Comparison of ENCODE assay signal across 9 mouse cellular contexts in genomic region chr9:116366193-116366592, GRCm38 (mm10).
DNase-seq lines count a peak whose midpoint lies in the region; TF ChIP-seq lines count a peak whose summit lies in the region.
"Had no signal": no experiment of that assay in that cellular context is flagged by ENCODE, and none has a peak within 500 bp of the region (broad histone marks: within the 10 kb centered on the region; RNA-seq: fewer than 3 reads in every experiment).

No protein-coding gene starts in this region.

- TF ChIP-seq POLR2A in bone marrow macrophage, adult 2 months (IDR thresholded peaks at IDR 0.05; ENCODE audit: borderline replicate concordance, low read depth, low read length): no peak

- H3K4me1 ChIP-seq in bone marrow macrophage, adult 2 months (ENCODE audit: control insufficient read depth, insufficient read depth, low read length): peaks cover 29% of the 10 kb centered on the region

- H3K4me3 ChIP-seq in bone marrow macrophage, adult 2 months (ENCODE audit: insufficient read depth, low read length): no peak overlapping the region

- H3K27ac ChIP-seq in bone marrow macrophage, adult 2 months (ENCODE audit: insufficient read depth, low read depth, low read length): peak overlapping the region; percentile 59

- no peak for TF ChIP-seq CTCF in bone marrow macrophage, adult 2 months (IDR thresholded peaks at IDR 0.05; ENCODE audit: low read depth, low read length)

- peak; percentile 28 to 50 for DNase-seq in heart, postnatal 10 days
- no peak for DNase-seq in heart, postnatal 25 days (ENCODE audit: low spot score)
- peak; percentile 29 for DNase-seq in lung, postnatal 14 days
- peak; percentile 42 to 69 for DNase-seq in spleen, postnatal 4 days (ENCODE audit: low spot score in 2 of 2)
- no peak for DNase-seq in adrenal gland, adult 18-20 months (ENCODE audit: low spot score in 2 of 2)
- DNase-seq in frontal cortex, postnatal 25 days (ENCODE audit: low spot score in 2 of 2): no peak
- no peak for DNase-seq in embryo, embryonic 10 days (ENCODE audit: low spot score)
- DNase-seq: cerebellum, postnatal 14 days had no signal

- intact Hi-C loops in heart, postnatal 10 days (cut with DNase I): no loop called here
- intact Hi-C loops in heart, postnatal 25 days (cut with DNase I): no loop called here

Comparison
In these comparisons a context has a peak if more than half of its experiments do, and no peak if none do; other contexts are left out.
1. DNase-seq: peak in heart, postnatal 10 days (2 of 2), lung, postnatal 14 days (single experiment) and spleen, postnatal 4 days (2 of 2); none in heart, postnatal 25 days (single experiment), adrenal gland, adult 18-20 months (0 of 2), frontal cortex, postnatal 25 days (0 of 2) and embryo, embryonic 10 days (single experiment).